Mouse (Mus musculus) spleen, postnatal 4 days (tissue): ENCODE results near the gene Snrnp70.

ENCODE experiments used
- DNase-seq, 2 experiments: peaks; one replicate each; pipeline ENCODE4 v3.0.0; 2022; ENCODE audit warnings: low spot score in 2 of 2

The Snrnp70 gene

DNA sequence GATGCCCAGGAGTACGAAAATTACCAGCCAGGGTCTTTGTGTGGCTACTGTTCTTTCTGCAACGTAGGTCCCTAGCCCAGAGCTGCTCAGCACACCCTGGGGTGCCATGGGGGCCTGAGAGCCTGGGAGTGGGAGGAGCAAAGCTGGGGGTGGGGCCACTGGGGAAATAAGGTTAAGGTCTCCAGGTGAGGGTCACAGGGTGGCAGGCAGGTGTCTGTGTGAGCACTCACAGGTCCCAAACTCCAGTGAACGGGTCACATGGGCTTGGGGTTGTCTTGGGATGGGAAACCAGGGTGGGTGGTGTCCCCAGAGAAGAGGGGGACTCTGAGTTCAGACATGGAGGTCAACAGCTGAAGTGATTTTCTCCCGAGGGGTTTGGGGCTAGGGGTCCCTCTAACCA lies 58.1 kb downstream of the Snrnp70 start:
- DNase-seq: no peak

DNA sequence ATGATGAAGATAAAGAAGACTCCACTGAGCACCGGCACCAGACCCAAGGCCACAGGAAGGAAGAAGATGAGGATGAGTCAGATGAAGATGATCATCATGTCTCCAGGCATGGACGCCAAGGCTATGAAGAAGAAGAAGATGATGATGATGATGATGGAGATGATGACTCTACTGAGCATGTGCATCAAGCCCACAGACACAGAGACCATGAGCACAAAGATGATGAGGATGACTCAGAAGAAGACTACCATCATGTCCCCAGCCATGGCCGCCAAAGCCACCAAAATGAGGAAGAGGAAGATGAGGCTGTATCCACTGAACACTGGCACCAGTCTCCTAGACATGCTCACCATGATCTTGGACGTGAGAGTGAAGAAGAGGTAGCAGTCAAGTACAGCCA lies 59.2 kb downstream of the Snrnp70 start:
- no peak for DNase-seq

DNA sequence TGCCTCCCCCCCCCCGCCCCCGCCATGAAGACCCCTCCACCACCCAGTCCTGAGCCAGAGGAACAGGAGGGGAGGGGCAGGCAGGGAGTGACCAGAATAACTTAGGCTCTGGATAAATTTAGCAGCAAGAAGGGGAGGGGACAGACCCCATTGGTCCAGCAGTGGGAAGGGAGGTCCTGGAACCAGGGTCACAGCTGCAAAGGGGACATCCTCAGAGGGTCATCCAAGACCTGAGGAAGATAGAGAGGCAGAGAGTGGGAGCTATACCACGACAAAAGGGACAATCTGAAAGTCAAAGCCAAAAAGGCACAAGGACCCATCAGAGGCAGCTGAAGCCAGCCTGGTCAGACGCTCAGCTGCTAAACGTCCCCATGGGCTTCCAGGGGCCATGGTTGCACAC lies 60.5 kb downstream of the Snrnp70 start, which contains the start of gene Hrc:
Hrc (plus strand) TSS at position 235 of the 400 bp plus-strand sequence.
- no peak for DNase-seq

DNA sequence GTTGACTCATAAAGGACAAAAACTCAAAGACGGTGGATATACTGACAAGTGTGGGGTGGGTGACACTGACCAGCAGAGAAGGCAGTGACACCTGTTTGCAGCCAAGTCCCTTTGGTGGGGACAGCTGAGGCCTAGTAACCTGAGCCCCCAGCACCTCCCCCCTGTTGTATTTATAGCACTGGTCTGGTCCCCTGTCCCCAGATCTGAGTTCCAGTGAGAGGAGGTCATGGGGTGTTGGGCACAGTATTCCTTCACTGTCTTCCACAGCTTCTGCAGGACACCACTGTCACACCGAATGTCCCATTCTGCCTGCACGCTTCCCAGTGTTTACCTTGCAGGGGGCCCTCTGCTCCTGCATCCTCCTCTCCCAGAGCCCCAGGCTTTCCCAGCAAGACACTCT lies 60.9 kb downstream of the Snrnp70 start:
- no peak for DNase-seq

DNA sequence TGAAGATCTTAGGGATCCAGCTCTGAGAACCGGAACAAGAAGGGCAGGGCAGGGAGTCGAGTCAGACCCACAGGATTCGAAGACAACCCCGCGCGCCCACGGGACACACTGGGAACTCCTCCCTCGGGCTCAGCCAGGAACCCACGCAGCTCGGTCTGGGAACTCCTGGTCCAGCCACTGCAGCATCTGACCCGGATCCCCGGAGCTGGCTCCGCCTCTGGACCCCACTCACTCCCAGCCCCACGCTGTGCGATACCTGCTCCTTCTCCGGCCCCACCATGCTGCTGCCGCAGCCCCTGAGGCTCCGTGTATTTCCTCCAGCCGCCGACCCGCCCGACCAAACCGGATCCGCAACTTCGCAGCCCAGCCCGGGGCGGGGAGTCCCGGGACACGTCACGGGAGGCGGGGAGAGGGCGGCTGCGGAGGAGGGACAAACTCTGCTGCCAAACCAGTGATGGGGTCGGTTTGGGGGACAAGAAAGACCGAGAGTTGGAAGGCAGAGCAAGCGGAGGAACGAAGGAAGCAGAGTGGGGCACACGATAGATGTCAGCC lies 62.0 kb downstream of the Snrnp70 start, which contains the start of gene Trpm4:
Trpm4 (minus strand) TSS at position 350 of the 552 bp plus-strand sequence.
- DNase-seq: peak; percentile 68 to 86

DNA sequence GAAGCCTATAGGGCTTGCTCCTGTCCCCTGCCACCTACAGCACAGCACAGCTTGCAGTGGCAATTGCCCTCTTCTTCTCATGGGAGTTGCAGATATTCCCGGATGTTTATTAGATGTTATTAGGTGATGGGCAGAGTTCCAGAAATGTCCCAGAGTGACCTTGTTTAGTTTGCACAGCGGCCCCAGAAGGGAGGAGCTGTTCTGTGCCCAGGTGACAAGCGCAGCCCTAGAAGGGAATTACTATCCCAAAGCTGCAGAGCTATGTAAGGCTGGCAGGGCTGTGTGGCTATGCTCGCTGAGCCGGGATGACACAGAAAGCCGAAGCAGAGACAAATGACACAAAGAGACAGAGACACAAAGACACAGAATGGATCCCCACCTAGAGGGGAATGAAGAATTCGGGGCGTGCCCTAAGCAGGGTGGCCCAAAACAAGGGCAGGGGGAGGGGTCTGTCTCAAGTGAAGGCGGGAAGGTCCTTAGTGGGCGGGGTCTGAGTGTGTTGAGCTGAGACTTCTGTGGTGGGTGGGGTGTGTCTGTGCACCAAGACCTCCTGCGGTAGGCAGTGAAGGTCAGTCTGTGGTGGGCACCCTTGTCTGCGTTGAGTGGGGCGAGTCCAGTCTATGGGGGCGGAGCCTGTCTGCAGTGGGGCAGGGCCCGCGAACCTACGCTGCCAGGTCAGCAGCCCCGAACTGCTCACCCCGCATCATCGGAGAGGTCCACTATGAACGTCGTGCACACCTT lies 62.7 kb downstream of the Snrnp70 start:
- DNase-seq: peak in 1 of 2 experiments; percentile 67

DNA sequence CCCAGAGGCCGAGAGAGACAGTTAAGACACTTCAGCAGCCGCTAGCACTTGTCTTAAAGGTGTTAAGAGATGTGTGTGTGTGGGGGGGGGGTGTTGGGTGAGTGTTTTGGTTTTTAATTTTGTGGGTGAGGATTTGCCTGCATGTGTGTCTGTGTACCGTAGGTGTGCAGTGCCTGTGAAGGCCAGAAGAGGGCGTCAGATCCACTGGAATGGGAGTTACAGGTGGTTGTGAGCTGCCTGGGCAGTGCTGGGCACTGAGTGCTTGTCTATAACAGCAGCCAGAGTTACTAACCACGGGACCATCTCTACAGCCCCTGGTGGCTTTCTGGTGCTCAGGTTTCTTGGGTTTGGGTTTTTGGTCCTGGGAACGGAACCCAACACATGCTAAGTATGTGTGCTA lies 64.0 kb downstream of the Snrnp70 start:
- DNase-seq: no peak

DNA sequence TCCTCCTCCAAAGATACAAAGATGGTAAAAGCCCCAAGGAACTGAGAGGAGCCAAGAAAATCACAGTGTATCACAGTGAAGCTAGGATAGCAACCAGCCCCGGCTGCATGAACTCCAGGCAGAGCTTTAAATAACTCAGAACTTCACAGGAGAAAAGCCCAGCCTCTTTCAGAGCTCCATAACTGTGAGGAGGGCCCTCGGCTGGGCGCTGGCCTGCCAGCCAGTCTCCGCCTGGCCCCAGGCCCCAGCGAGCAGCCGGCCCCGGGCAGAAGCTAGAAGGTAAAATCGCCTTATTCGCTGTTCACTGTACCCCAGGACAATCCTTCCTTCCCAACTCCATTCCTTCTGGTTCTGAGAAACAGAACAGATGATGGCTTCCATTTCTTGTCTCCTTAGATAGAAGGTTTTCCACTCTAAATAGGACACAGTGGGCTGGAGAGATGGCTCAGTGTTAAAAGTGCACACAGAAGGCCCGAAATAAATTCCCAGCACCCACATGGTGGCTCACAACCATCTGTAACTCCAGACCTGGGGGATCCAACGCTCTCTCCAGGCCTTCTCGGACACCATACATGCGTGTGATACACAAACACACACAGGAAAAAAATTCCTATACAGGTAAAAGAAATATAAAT lies 66.6 kb downstream of the Snrnp70 start:
- no peak for DNase-seq
